Mouse (Mus musculus) inflammation-experienced regulatory T-cells (primary cell): Measurements from ENCODE around the gene Vgll1. TPM values are rescaled to one million over a fixed set of nuclear protein-coding genes. Genes with fewer than 3 reads are reported as not detected.

Experiments used
- polyA plus RNA-seq, 2 experiments: library from polyadenylated mRNA; unstranded; fragments of 100-300 nt; shearing (Covaris generic); gene quantifications; one replicate each; pipeline ENCODE4 v1.2.1; 2017

The Vgll1 gene
- not detected for polyA plus RNA-seq

DNA sequence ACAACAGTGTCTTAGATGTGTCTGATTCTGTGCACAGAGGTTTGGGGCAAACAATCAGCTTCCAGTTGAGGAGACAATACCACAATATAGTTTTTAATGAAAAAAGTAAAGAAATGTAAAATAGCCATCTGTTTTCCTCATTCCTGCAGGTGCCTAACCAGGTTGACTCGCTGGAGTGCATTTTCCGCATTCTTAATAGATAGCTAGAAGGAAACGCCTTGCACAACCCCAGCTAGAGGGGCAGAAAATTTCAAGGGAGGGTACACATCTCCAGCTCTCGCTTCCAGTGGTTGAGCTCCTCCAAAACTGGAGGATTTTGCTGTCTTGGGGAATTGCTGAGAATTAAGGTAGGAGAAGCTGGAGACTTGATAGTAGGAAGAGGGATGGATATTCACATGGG lies at the start of gene Vgll1:
TSS of gene Vgll1 (plus strand) at position 301 of the 400 bp plus-strand sequence.

DNA sequence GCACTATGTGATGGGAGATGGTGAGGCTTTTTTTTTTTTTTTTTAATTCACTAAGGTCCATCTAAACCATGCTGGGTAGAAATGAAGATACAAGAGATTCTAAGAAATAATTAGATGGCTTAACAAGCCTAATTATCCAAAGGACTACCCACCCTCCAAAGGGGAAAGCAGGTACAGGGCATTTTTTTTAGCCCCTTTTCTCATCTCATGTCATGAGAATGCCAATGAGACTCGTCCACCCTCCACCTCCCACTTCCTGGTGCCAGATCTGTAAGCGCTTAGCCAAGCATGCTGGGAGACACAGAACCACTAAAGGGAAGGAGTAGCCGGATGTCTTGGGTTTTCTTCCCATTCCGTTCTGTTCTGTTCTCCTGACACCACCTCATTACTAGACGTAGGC lies 45.1 kb upstream of the Vgll1 start, which contains the start of gene Brs3:
TSS of gene Brs3 (plus strand) at position 301 of the 400 bp plus-strand sequence.

DNA sequence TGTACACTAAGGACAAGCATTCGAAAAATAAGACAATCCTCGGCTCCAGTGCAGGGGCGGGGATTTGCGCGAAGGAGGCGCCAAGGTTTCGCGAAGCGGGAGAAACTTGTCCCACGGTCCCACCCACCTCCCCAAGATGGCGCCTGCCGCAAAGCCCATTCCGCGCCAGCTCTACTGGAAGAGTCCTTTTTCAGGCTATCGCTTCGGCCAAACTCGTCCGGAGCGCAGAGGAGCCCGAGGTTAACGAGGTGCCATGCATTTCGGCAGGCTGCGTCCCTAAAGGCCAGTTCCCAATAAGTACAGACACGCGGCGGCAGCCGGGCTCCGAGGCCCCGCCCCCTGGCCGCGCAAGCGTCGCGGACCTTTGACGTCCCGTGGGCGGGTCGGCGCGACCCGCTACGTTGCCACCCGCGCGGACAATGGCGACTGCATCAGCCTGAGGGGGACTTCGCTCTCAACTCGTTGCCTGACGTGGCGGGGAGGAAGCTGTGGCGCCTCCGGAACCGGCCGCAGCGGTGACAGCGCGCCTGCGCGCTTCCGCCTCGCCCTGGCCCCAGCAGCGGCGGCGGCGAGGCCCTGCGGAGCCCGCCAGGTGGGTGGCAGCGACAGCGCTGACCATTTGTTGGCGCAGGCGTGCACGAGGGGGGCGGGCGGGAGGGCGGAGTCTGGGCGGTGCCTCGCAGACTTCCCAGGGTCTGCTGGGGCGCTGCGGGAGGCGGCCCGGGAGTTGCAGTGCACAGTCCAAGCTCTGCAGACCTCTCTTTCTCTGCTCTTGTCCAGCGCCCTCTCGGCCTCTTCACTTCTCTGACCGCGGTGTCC lies 34.5 kb upstream of the Vgll1 start, which contains the start of gene Htatsf1:
TSS of gene Htatsf1 (plus strand) at position 410 of the 819 bp plus-strand sequence.

Other genes with a start within 250 kb of the Vgll1 start
- 1 to 10 TPM in 1 of 2 experiments, under 1 TPM in 1; 0.08 to 1.5 TPM for gene Adgrg4, start 217.9 kb upstream of the Vgll1 start, polyA plus RNA-seq
- under 1 TPM in 1 of 2 experiments, not detected in 1; 0.17 TPM for gene Brs3, start 45.0 kb upstream of the Vgll1 start, polyA plus RNA-seq
- gene Htatsf1, start 34.5 kb upstream of the Vgll1 start, polyA plus RNA-seq: 10 to 100 TPM; 55.2 to 74.2 TPM
- gene Cd40lg, start 124.0 kb downstream of the Vgll1 start, polyA plus RNA-seq: 100 to 1,000 TPM in 1 of 2 experiments, 10 to 100 TPM in 1; 59.2 to 159 TPM